Mouse (Mus musculus) stomach, postnatal 0 days (tissue): ENCODE data around the gene Mlh1. TPM values are rescaled to one million over a fixed set of nuclear protein-coding genes. Genes with fewer than 3 reads are reported as not detected.

ENCODE experiments used
- ATAC-seq: fragments of 200-750 bp; cut with Nextera tagmentation; 2 replicates; pipeline ENCODE4 v1.8.0; 2017; ENCODE audit not compliant: low FRiP score, low TSS enrichment
- DNase-seq: peaks from one replicate; pipeline ENCODE4 v3.0.0-alpha.2; 2016; ENCODE audit warnings: low spot score
- H3K27ac ChIP-seq: fragments of 300-500 bp; sonication (generic); replicated peaks from 2 replicates; pipeline ENCODE4 v1.5.1; 2014; ENCODE audit warnings: mild to moderate bottlenecking, control low read depth
- H3K27me3 ChIP-seq: fragments of 300-500 bp; sonication (generic); 2 replicates; pipeline ENCODE4 v1.6.1; 2014; ENCODE audit warnings: low read length; ENCODE audit not compliant: control insufficient read depth, insufficient read depth
- H3K36me3 ChIP-seq: fragments of 300-500 bp; sonication (generic); 2 replicates; pipeline ENCODE4 v1.6.1; 2014; ENCODE audit warnings: low read length, mixed read lengths; ENCODE audit not compliant: control insufficient read depth, insufficient read depth
- H3K4me1 ChIP-seq: fragments of 300-500 bp; sonication (generic); replicated peaks from 2 replicates; pipeline ENCODE4 v1.6.1; 2014; ENCODE audit warnings: antibody characterized with exemption; ENCODE audit not compliant: control insufficient read depth, insufficient read depth
- H3K4me2 ChIP-seq: fragments of 300-500 bp; sonication (generic); replicated peaks from 2 replicates; pipeline ENCODE4 v1.6.1; 2014; ENCODE audit warnings: low read depth, mild to moderate bottlenecking, control low read depth, moderate library complexity
- H3K4me3 ChIP-seq: fragments of 300-500 bp; sonication (generic); 2 replicates; pipeline ENCODE4 v1.5.1; 2014; ENCODE audit warnings: low read depth, low read length, control low read depth
- H3K9ac ChIP-seq: fragments of 300-500 bp; sonication (generic); 2 replicates; pipeline ENCODE4 v1.6.1; 2014; ENCODE audit warnings: mild to moderate bottlenecking, low read length, control low read depth, mixed read lengths
- H3K9me3 ChIP-seq: fragments of 300-500 bp; sonication (generic); 2 replicates; pipeline ENCODE4 v1.6.1; 2016; ENCODE audit warnings: low read length; ENCODE audit not compliant: control insufficient read depth
- CTCF ChIP-seq: IDR thresholded peaks from 2 replicates; pipeline ENCODE4 v1.5.1; 2016; ENCODE audit warnings: antibody characterized with exemption, low read depth, mild to moderate bottlenecking, moderate library complexity
- EP300 ChIP-seq: optimal IDR thresholded peaks from 2 replicates; pipeline ENCODE3; 2016; ENCODE audit warnings: antibody characterized with exemption
- WGBS: fragments of 180-500 bp; shearing (Covaris S2); extraction: QIAGEN DNeasy Blood & Tissue Kit; methylation state at CpG from one replicate; pipeline ENCODE4 v1.1.7; 2014; 5-methylcytosine and 5-hydroxymethylcytosine counted together
- polyA plus RNA-seq: library from polyadenylated mRNA; unstranded; fragments of >200 nt; fragmentation: Nextera tagmentation; extraction: Ambion mirVana; gene quantifications from 2 replicates; pipeline ENCODE4 v1.2.1, GENCODE M21; 2015

The Mlh1 gene
- polyA plus RNA-seq, 1 experiment from 2014 or later: 16.1 TPM

DNA sequence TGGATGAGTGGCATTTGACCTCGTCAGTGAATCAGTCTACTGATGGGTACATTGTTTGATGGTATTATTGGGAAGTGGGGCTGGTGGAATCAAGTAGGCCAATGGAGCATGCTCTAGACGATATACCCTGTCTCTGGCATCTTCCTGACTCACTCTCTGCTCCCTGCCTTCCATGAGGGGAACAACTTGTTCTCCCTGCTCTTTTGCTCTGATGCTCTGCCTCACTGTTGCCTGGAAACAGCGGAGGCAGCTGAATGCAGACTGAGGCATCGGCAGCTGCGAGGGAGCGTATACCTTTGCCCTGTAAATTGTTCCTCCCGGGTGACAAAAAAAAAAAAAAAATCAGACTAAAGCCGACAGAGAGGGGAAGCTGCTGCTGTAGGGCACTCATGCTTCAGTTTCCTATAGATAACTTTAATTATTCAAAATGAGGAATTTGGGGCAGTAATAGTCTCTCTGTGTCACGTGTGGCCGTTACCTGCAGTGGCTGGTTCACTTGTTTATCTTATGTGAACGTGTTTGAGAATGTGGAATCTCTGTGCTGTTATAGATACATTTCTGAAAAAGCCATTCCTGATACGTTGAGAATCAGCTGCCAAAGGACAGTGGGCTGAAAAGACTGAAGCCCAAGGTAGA, 30.7 kb upstream of the Mlh1 start:
- 62% methylated on average over 12 of the region's 12 CpGs for WGBS
- no peak for TF ChIP-seq CTCF

GRCm38 (mm10) chr9:111298606-111299005, 27.0 kb upstream of the Mlh1 start:
- Histone ChIP-seq H3K4me2 (no peak overlapping the region), H3K4me3 (no peak overlapping the region), H3K27ac (no peak overlapping the region), H3K27me3 (no peaks in the 10 kb centered on the region), H3K4me1 (no peaks in the 10 kb centered on the region), H3K9ac (no peak overlapping the region), H3K36me3 (no peaks in the 10 kb centered on the region), H3K9me3 (no peaks in the 10 kb centered on the region)
- 44% methylated on average over 2 of the region's 2 CpGs for WGBS
- no peak for DNase-seq
- no peak for TF ChIP-seq CTCF
- no peak for ATAC-seq

More for the DNA sequence above, 30.7 kb upstream of the Mlh1 start:
- no peaks in the 10 kb centered on the region for H3K27me3 ChIP-seq
- ATAC-seq (no peak), DNase-seq (no peak)
- no peak overlapping the region for H3K4me3 ChIP-seq
- H3K36me3 ChIP-seq: no peaks in the 10 kb centered on the region
- no peak overlapping the region for H3K9ac ChIP-seq
- no peak overlapping the region for H3K27ac ChIP-seq
- no peaks in the 10 kb centered on the region for H3K9me3 ChIP-seq
- no peak overlapping the region for H3K4me2 ChIP-seq
- H3K4me1 ChIP-seq: no peaks in the 10 kb centered on the region

- ATAC-seq (no peak), DNase-seq (no peak)
- Histone ChIP-seq H3K4me1 (no peaks in the 10 kb centered on the region), H3K4me2 (no peak overlapping the region), H3K9ac (no peak overlapping the region), H3K9me3 (no peaks in the 10 kb centered on the region), H3K27ac (no peak overlapping the region), H3K4me3 (no peak overlapping the region), H3K27me3 (no peaks in the 10 kb centered on the region), H3K36me3 (no peaks in the 10 kb centered on the region)
- WGBS: 63% methylated on average over 7 of the region's 7 CpGs
- TF ChIP-seq EP300: no peak
- no peak for TF ChIP-seq CTCF
These were observed 24.8 kb upstream of the Mlh1 start for GRCm38 (mm10) chr9:111296433-111296832.

DNA sequence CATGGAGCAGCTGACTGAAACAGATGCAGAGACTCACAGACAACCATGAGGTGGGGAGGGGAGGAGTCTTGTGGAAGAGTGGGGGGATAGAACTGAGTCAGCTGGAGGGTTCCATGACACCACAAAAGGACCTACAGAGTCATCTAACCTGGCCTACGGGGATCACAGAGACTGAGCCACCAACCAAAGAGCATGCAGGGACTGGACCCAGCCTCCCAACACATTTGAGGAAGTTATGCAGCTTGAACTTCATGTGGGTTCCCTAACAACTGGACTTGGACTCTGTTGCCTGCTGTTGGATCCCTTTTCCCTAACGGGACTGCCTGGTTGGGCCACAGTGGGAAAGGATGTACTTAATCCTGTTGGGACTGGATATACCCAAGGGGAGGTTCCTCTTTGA, 23.7 kb upstream of the Mlh1 start:
- Histone ChIP-seq H3K27me3 (no peaks in the 10 kb centered on the region), H3K4me2 (no peak overlapping the region), H3K9ac (no peak overlapping the region), H3K27ac (no peak overlapping the region), H3K36me3 (no peaks in the 10 kb centered on the region), H3K4me1 (no peaks in the 10 kb centered on the region), H3K9me3 (no peaks in the 10 kb centered on the region), H3K4me3 (no peak overlapping the region)
- WGBS: 71% methylated on average over 2 of the region's 2 CpGs
- DNase-seq (no peak), ATAC-seq (no peak)
- TF ChIP-seq EP300 (no peak), CTCF (no peak)

DNA sequence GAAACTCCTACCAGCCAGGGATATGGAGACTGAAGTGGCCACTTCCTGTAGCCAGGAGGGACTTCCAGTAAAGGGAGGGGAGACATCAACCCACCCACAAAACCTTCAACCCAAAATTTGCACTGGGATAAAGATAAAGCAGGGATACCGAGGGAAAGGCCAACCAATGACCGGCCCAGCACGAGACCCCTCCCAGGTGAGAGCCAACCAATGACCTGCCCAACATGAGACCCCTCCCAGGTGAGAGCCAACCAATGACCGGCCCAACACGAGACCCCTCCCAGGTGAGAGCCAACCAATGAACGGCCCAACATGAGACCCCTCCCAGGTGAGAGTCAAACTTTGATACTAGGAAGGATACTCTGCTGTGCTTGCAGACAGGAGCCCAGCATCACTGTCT, 23.3 kb upstream of the Mlh1 start:
- Histone ChIP-seq H3K4me2 (no peak overlapping the region), H3K9ac (no peak overlapping the region), H3K27me3 (no peaks in the 10 kb centered on the region), H3K4me1 (no peaks in the 10 kb centered on the region), H3K9me3 (no peaks in the 10 kb centered on the region), H3K4me3 (no peak overlapping the region), H3K36me3 (no peaks in the 10 kb centered on the region), H3K27ac (no peak overlapping the region)
- TF ChIP-seq EP300 (no peak), CTCF (no peak)
- DNase-seq (no peak), ATAC-seq (no peak)
- WGBS: 87% methylated on average over 6 of the region's 6 CpGs

- H3K9ac ChIP-seq: no peak overlapping the region
- no peak for DNase-seq
- no peak for ATAC-seq
- H3K4me3 ChIP-seq: no peak overlapping the region
- H3K4me1 ChIP-seq: no peaks in the 10 kb centered on the region
- no peak overlapping the region for H3K4me2 ChIP-seq
- H3K9me3 ChIP-seq: no peaks in the 10 kb centered on the region
- H3K27ac ChIP-seq: no peak overlapping the region
- H3K27me3 ChIP-seq: no peaks in the 10 kb centered on the region
- no peaks in the 10 kb centered on the region for H3K36me3 ChIP-seq
- 75% methylated on average over 4 of the region's 4 CpGs for WGBS
- no peak for TF ChIP-seq EP300
- no peak for TF ChIP-seq CTCF
These were observed 21.6 kb upstream of the Mlh1 start for GRCm38 (mm10) chr9:111293234-111293633.
